16 mouse cellular contexts compared by ENCODE assay signal in the genomic region with DNA sequence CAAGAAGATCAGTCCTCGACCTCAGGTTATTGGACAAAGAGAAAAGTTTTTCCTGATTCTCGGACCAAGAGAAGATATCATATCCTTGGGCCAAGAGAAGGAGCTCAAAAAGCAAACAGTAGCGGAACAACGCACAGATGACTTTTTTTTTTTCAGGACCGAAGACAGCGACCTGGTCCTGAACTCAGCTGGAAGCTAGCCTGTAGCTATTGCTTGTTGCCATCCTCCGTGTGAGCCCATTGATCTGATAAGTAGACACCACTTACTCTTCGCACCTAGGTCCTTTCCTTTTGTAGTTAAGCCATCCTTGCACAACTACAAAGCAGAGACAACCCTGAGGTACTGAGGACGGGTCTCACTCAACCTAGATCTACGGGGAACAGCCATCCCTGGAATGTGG. TPM values are rescaled to one million over a fixed set of nuclear protein-coding genes. Genes with fewer than 3 reads are reported as not detected.
DNase-seq lines count a peak whose midpoint lies in the region; ATAC-seq and TF ChIP-seq lines count a peak whose summit lies in the region.
"Had no signal": no experiment of that assay in that cellular context is flagged by ENCODE, and none has a peak within 500 bp of the region (broad histone marks: within the 10 kb centered on the region; RNA-seq: fewer than 3 reads in every experiment).

No protein-coding gene starts in this region.

- no peak for TF ChIP-seq POLR2A in lung, adult 2 months (IDR thresholded peaks at IDR 0.05; ENCODE audit: borderline replicate concordance, extremely low read depth, low read depth, low read length)

- no peak for DNase-seq in forebrain, embryonic 10.5 days (ENCODE audit: extremely low spot score, low spot score)
- DNase-seq in lung, postnatal 0 days (ENCODE audit: low spot score) = peak; percentile 25
- DNase-seq in lung, adult 2 months = no peak
- peak; percentile 57 for DNase-seq in embryo, embryonic 11 days
- peak; percentile 61 for DNase-seq in mesoderm, embryonic 11.5 days (ENCODE audit: low read depth, low spot score)
- DNase-seq in cerebellum, adult 11-12 months = no peak
- DNase-seq: cerebellum, postnatal 14 days; gastrocnemius, postnatal 10 days; kidney, adult 9 months had no signal

- no peak overlapping the region for H3K27ac ChIP-seq in forebrain, embryonic 10.5 days
- no peak overlapping the region for H3K27ac ChIP-seq in forebrain, embryonic 16.5 days (ENCODE audit: low read length)
- no peak overlapping the region for H3K27ac ChIP-seq in lung, postnatal 0 days (ENCODE audit: low read length)
- H3K27ac ChIP-seq: hindbrain, embryonic 13.5 days; midbrain, embryonic 10.5 days had no signal

- H3K36me3 ChIP-seq in forebrain, embryonic 10.5 days (replicated peaks) = peaks cover 84% of the 10 kb centered on the region
- no peaks in the 10 kb centered on the region for H3K36me3 ChIP-seq in forebrain, embryonic 16.5 days (ENCODE audit: control insufficient read depth, insufficient read depth)
- H3K36me3 ChIP-seq in lung, postnatal 0 days (ENCODE audit: insufficient read depth, low read length) = no peaks in the 10 kb centered on the region
- H3K36me3 ChIP-seq: hindbrain, embryonic 13.5 days had no signal

- peaks cover 99% of the 10 kb centered on the region for H3K27me3 ChIP-seq in forebrain, embryonic 10.5 days (ENCODE audit: poor library complexity, severe bottlenecking)
- H3K27me3 ChIP-seq in forebrain, embryonic 16.5 days (replicated peaks; ENCODE audit: control insufficient read depth, insufficient read depth, low read length) = no peaks in the 10 kb centered on the region; the same call in 1 of the 2 replicates
- H3K27me3 ChIP-seq in lung, postnatal 0 days (replicated peaks; ENCODE audit: insufficient read depth, low read length) = peaks cover 67% of the 10 kb centered on the region

- H3K4me2 ChIP-seq in forebrain, embryonic 16.5 days (ENCODE audit: low read length) = no peak overlapping the region
- H3K4me2 ChIP-seq in lung, postnatal 0 days (replicated peaks; ENCODE audit: low read depth, low read length) = no peak overlapping the region
- H3K4me2 ChIP-seq: hindbrain, embryonic 13.5 days had no signal

- TF ChIP-seq EP300 in lung, postnatal 0 days (IDR thresholded peaks at IDR 0.05) = no peak

- H3K9me3 ChIP-seq in forebrain, embryonic 10.5 days = no peaks in the 10 kb centered on the region
- H3K9me3 ChIP-seq in forebrain, embryonic 16.5 days (ENCODE audit: control insufficient read depth, low read length) = no peaks in the 10 kb centered on the region
- no peaks in the 10 kb centered on the region for H3K9me3 ChIP-seq in lung, postnatal 0 days (ENCODE audit: low read length)
- H3K9me3 ChIP-seq: hindbrain, embryonic 13.5 days; midbrain, embryonic 10.5 days had no signal

- peaks cover 72% of the 10 kb centered on the region for H3K4me1 ChIP-seq in forebrain, embryonic 10.5 days
- peaks cover 38% of the 10 kb centered on the region for H3K4me1 ChIP-seq in forebrain, embryonic 16.5 days (replicated peaks; ENCODE audit: control insufficient read depth, insufficient read depth, low read length)
- H3K4me1 ChIP-seq in lung, postnatal 0 days (ENCODE audit: insufficient read depth, low read depth, low read length) = no peaks in the 10 kb centered on the region; the same call in 1 of the 2 replicates
- H3K4me1 ChIP-seq in lung, adult 2 months (ENCODE audit: control insufficient read depth, insufficient read depth, low read length) = peaks cover 3% of the 10 kb centered on the region; the same call in 1 of the 2 replicates

- peak overlapping the region; percentile 29 for H3K4me3 ChIP-seq in forebrain, embryonic 10.5 days
- H3K4me3 ChIP-seq in forebrain, embryonic 16.5 days (replicated peaks; ENCODE audit: low read length) = no peak overlapping the region
- no peak overlapping the region for H3K4me3 ChIP-seq in lung, postnatal 0 days (ENCODE audit: low read depth, low read length)
- no peak overlapping the region for H3K4me3 ChIP-seq in lung, adult 2 months (replicated peaks; ENCODE audit: extremely low read depth, low read depth, low read length)
- H3K4me3 ChIP-seq: hindbrain, embryonic 13.5 days; midbrain, embryonic 10.5 days had no signal

- ATAC-seq in forebrain, embryonic 16.5 days = no peak
- no peak for ATAC-seq in lung, postnatal 0 days
- ATAC-seq in inflammation-experienced regulatory T-cells, adult 6 months = no peak

- H3K9ac ChIP-seq in forebrain, embryonic 16.5 days (replicated peaks; ENCODE audit: low read depth, low read length) = no peak overlapping the region
- H3K9ac ChIP-seq in lung, postnatal 0 days (replicated peaks; ENCODE audit: low read depth) = no peak overlapping the region
- H3K9ac ChIP-seq: hindbrain, embryonic 13.5 days had no signal

- TF ChIP-seq CTCF in lung, postnatal 0 days (IDR thresholded peaks at IDR 0.05) = no peak
- no peak for TF ChIP-seq CTCF in lung, adult 2 months (IDR thresholded peaks at IDR 0.05; ENCODE audit: insufficient read depth, low read length)

- WGBS in forebrain, embryonic 10.5 days = 16% methylated on average over 10 of the region's 10 CpGs
- WGBS in forebrain, embryonic 16.5 days = 36% methylated on average over 10 of the region's 10 CpGs
- WGBS in lung, postnatal 0 days = 3% methylated on average over 10 of the region's 10 CpGs
- 3% methylated on average over 10 of the region's 10 CpGs for WGBS in lung, adult 2 months

RNA-seq across cellular contexts. Expression of a gene that starts 8.8 kb away (rescaled TPM):
- polyA plus RNA-seq in forebrain, embryonic 10.5 days (2016; fragmentation: Nextera tagmentation; extraction: Ambion mirVana) = 80.9 and 87.7 TPM in 2 replicates
- 31.2 and 33.8 TPM in 2 replicates for polyA plus RNA-seq in forebrain, embryonic 16.5 days (2015; fragmentation: Nextera tagmentation; extraction: Ambion mirVana)
- not detected in 2 replicates for polyA plus RNA-seq in lung, postnatal 0 days (2015; fragmentation: Nextera tagmentation; extraction: Ambion mirVana)
- not detected in 2 replicates for polyA plus RNA-seq in lung, adult 2 months (2012; rRNA removed)
- not detected for polyA plus RNA-seq in inflammation-experienced regulatory T-cells, adult 6 months (2017; shearing (Covaris generic))
- polyA plus RNA-seq: heart, embryonic 14.5 days; liver, embryonic 16.5 days; small intestine, adult 2 months had no signal

RNA-seq across cellular contexts. Expression of a gene that starts 9.0 kb away (rescaled TPM):
- polyA plus RNA-seq in forebrain, embryonic 10.5 days (2016; fragmentation: Nextera tagmentation; extraction: Ambion mirVana) = 44.2 and 44.7 TPM in 2 replicates
- 44.9 and 49.3 TPM in 2 replicates for polyA plus RNA-seq in forebrain, embryonic 16.5 days (2015; fragmentation: Nextera tagmentation; extraction: Ambion mirVana)
- polyA plus RNA-seq in lung, postnatal 0 days (2015; fragmentation: Nextera tagmentation; extraction: Ambion mirVana) = 23.0 and 23.9 TPM in 2 replicates
- polyA plus RNA-seq in lung, adult 2 months (2012; rRNA removed) = 20.6 and 21.9 TPM in 2 replicates
- polyA plus RNA-seq in inflammation-experienced regulatory T-cells, adult 6 months (2017; shearing (Covaris generic)) = 10 to 100 TPM; 34.7 to 46.2 (median 41.6) TPM

Comparison
In these comparisons a context has a peak if more than half of its experiments do, and no peak if none do; other contexts are left out.
1. DNase-seq: peak in lung, postnatal 0 days (single experiment), embryo, embryonic 11 days (single experiment) and mesoderm, embryonic 11.5 days (single experiment); none in forebrain, embryonic 10.5 days (single experiment), lung, adult 2 months (single experiment) and cerebellum, adult 11-12 months (single experiment).
2. RNA of a gene that starts 8.8 kb away (polyA plus RNA-seq): 80.9 to 87.7 TPM in forebrain, embryonic 10.5 days and 31.2 to 33.8 TPM in forebrain, embryonic 16.5 days; not detected in inflammation-experienced regulatory T-cells, adult 6 months, not detected in lung, postnatal 0 days and not detected in lung, adult 2 months; every median in the first group is over 10 times any median in the second.